Mouse (Mus musculus) heart, adult 10 weeks (tissue): ENCODE measurements around the gene Cdh18. TPM values are rescaled to one million over a fixed set of nuclear protein-coding genes. Genes with fewer than 3 reads are reported as not detected.

Experiments used
- polyA plus RNA-seq: library from polyadenylated mRNA; stranded (reverse); fragments of 350-450 nt; fragmentation: Illumina TruSeq; extraction: RNeasy Lipid Tissue Mini Kit (QIAGEN cat#74804); gene quantifications from one replicate; pipeline ENCODE4 v1.2.3, GENCODE M21; 2014; ENCODE audit warnings: low read depth, low replicate concordance

Cdh18 gene
- not detected for polyA plus RNA-seq

GRCm38 (mm10) chr15:22548711-22549271 is at the start of gene Cdh18:
TSS of gene Cdh18 (plus strand) at chr15:22549022.

